Mouse (Mus musculus): Measurements from ENCODE around the gene L1td1.

- TF ChIP-seq CTCF (IDR thresholded peaks at IDR 0.05; ENCODE audit: low read depth) (peak; percentile 43), EP300 (optimal IDR thresholded peaks at IDR 0.05) (no peak)
These were observed 36.5 kb upstream of the L1td1 start for GRCm38 (mm10) chr4:98689988-98690387.

Data from stomach, postnatal 0 days (tissue).